Mouse (Mus musculus): Measurements from ENCODE around the gene Sbpl. TPM values are rescaled to one million over a fixed set of nuclear protein-coding genes. Genes with fewer than 3 reads are reported as not detected.

The Sbpl gene
- polyA plus RNA-seq, 1 experiment from 2014 or later = not detected

DNA sequence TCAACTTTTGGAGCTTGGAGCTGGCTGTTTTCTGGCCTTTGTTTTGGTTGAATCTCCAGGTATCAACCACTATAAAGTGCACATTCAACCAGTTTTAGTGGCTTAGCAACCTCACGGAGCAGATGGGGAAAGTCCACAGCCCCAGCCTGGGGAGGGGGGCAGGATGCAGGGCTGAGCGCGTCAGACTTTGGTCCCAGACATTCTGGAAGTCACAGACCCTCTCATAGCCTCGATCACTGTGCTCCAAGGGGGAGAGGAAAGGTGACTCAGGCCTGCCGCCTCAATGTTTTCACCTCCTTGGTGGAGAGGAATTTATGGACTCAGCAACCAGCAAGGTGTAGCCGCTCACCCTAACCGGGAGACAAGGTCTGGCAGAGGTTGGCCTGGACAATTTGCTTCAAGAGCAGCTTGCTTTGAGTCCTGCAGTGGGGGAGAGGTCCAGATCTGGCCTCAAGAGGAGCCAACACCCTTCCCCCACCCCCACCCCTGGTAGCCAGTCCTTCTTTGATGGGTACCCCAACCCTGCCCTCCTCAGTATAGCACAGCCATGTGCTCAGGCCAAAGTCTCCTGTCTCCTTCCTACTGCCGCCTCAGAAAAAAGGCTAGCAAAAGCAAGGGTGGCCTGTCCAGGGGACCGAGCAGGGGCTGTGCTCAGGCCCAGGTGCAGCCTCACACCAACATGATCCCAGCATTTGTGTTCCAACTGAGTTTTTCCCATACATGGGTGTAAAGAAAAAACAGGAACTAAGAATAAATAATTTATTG lies 37.9 kb upstream of the Sbpl start:
- H3K36me3 ChIP-seq (ENCODE audit: control insufficient read depth, insufficient read depth, low read length) = no peaks in the 10 kb centered on the region
- no peak overlapping the region for H3K27ac ChIP-seq (replicated peaks; ENCODE audit: low read depth, low read length)
- no peak overlapping the region for H3K4me3 ChIP-seq (ENCODE audit: low read depth, low read length)
- ATAC-seq (ENCODE audit: insufficient number of reproducible peaks, low FRiP score, low TSS enrichment, low read depth) = peak; percentile 40; the same call in 1 of the 2 replicates
- peak overlapping the region; percentile 40; the same call in 1 of the 2 replicates for H3K9ac ChIP-seq (ENCODE audit: low read length)
- H3K9me3 ChIP-seq (ENCODE audit: control insufficient read depth, low read length) = no peaks in the 10 kb centered on the region
- peaks cover 5% of the 10 kb centered on the region; the same call in 1 of the 2 replicates for H3K4me1 ChIP-seq (ENCODE audit: control insufficient read depth, insufficient read depth, low read length)
- WGBS = 58% methylated on average over 9 of the region's 9 CpGs
- H3K4me2 ChIP-seq (ENCODE audit: low read depth, severe bottlenecking) = peak overlapping the region; percentile 41; the same call in 1 of the 2 replicates
- no peak for DNase-seq (ENCODE audit: low spot score)
- H3K27me3 ChIP-seq (ENCODE audit: control insufficient read depth, insufficient read depth, low read length) = no peaks in the 10 kb centered on the region; the same call in 1 of the 2 replicates

DNA sequence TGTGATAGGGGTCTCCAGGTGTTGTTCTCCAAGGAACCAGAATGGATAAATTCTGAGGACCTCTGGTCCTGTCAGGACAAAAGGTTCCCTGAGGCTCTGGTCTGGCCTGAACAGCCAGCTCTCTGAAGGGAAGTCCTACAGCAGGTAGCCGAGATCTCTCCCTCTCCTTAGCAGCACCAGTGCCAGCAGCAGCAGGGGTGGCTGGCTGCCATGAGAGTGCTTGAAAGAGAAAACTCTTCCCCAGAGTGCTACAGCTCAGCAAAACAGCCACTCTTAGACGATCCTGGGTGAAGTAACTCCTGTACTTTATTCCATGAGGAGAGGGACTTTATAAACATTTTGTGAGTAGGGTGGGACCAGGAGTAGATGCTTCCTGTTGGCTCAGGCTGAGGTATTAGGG lies 34.7 kb upstream of the Sbpl start:
- ATAC-seq (ENCODE audit: insufficient number of reproducible peaks, low FRiP score, low TSS enrichment, low read depth) (no peak), DNase-seq (ENCODE audit: low spot score) (no peak)
- H3K9me3 ChIP-seq (ENCODE audit: control insufficient read depth, low read length) = no peaks in the 10 kb centered on the region
- H3K27ac ChIP-seq (replicated peaks; ENCODE audit: low read depth, low read length) = no peak overlapping the region
- peaks cover 5% of the 10 kb centered on the region; the same call in 1 of the 2 replicates for H3K4me1 ChIP-seq (ENCODE audit: control insufficient read depth, insufficient read depth, low read length)
- H3K9ac ChIP-seq (ENCODE audit: low read length) = no peak overlapping the region
- H3K36me3 ChIP-seq (ENCODE audit: control insufficient read depth, insufficient read depth, low read length) = no peaks in the 10 kb centered on the region
- 30% methylated on average over 2 of the region's 2 CpGs for WGBS
- H3K27me3 ChIP-seq (ENCODE audit: control insufficient read depth, insufficient read depth, low read length) = no peaks in the 10 kb centered on the region; the same call in 1 of the 2 replicates
- no peak overlapping the region for H3K4me3 ChIP-seq (ENCODE audit: low read depth, low read length)
- H3K4me2 ChIP-seq (ENCODE audit: low read depth, severe bottlenecking) = no peak overlapping the region

GRCm38 (mm10) chr17:23984989-23985388 lies 29.9 kb upstream of the Sbpl start:
- H3K4me3 ChIP-seq (ENCODE audit: low read depth, low read length) = no peak overlapping the region
- H3K9ac ChIP-seq (ENCODE audit: low read length) = no peak overlapping the region
- H3K27ac ChIP-seq (replicated peaks; ENCODE audit: low read depth, low read length) = no peak overlapping the region
- no peaks in the 10 kb centered on the region for H3K36me3 ChIP-seq (ENCODE audit: control insufficient read depth, insufficient read depth, low read length)
- H3K4me1 ChIP-seq (ENCODE audit: control insufficient read depth, insufficient read depth, low read length) = no peaks in the 10 kb centered on the region
- DNase-seq (ENCODE audit: low spot score) (no peak), ATAC-seq (ENCODE audit: insufficient number of reproducible peaks, low FRiP score, low TSS enrichment, low read depth) (no peak)
- no peak overlapping the region for H3K4me2 ChIP-seq (ENCODE audit: low read depth, severe bottlenecking)
- no peaks in the 10 kb centered on the region for H3K27me3 ChIP-seq (ENCODE audit: control insufficient read depth, insufficient read depth, low read length)
- no peaks in the 10 kb centered on the region for H3K9me3 ChIP-seq (ENCODE audit: control insufficient read depth, low read length)
- WGBS = 88% methylated on average over 1 of the region's 1 CpGs

DNA sequence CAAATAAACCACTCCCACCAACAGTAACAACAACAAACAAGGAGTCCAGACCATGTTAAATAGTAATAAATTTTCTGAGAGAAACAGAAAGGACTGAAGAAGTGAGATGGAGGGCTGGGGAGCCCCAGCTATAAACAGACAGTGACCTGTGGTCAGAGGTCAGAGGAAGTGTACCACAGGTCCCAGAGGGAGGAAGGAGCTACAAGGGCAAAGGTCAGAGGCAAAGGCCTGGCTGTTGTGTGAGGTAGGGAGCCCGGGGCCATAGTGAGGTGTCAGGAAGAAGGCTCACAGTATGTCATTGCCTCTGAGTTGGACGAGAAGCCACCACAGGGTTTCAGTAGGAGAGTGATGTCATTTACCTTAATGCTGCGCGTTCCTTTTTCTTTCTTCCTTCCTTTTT lies 27.8 kb upstream of the Sbpl start:
- no peak overlapping the region for H3K4me2 ChIP-seq (ENCODE audit: low read depth, severe bottlenecking)
- H3K27me3 ChIP-seq (ENCODE audit: control insufficient read depth, insufficient read depth, low read length) = no peaks in the 10 kb centered on the region
- no peak overlapping the region for H3K9ac ChIP-seq (ENCODE audit: low read length)
- ATAC-seq (ENCODE audit: insufficient number of reproducible peaks, low FRiP score, low TSS enrichment, low read depth) (no peak), DNase-seq (ENCODE audit: low spot score) (no peak)
- H3K36me3 ChIP-seq (ENCODE audit: control insufficient read depth, insufficient read depth, low read length) = no peaks in the 10 kb centered on the region
- H3K27ac ChIP-seq (replicated peaks; ENCODE audit: low read depth, low read length) = no peak overlapping the region
- no peak overlapping the region for H3K4me3 ChIP-seq (ENCODE audit: low read depth, low read length)
- H3K4me1 ChIP-seq (ENCODE audit: control insufficient read depth, insufficient read depth, low read length) = no peaks in the 10 kb centered on the region
- H3K9me3 ChIP-seq (ENCODE audit: control insufficient read depth, low read length) = no peaks in the 10 kb centered on the region
- WGBS = 50% methylated on average over 4 of the region's 4 CpGs

DNA sequence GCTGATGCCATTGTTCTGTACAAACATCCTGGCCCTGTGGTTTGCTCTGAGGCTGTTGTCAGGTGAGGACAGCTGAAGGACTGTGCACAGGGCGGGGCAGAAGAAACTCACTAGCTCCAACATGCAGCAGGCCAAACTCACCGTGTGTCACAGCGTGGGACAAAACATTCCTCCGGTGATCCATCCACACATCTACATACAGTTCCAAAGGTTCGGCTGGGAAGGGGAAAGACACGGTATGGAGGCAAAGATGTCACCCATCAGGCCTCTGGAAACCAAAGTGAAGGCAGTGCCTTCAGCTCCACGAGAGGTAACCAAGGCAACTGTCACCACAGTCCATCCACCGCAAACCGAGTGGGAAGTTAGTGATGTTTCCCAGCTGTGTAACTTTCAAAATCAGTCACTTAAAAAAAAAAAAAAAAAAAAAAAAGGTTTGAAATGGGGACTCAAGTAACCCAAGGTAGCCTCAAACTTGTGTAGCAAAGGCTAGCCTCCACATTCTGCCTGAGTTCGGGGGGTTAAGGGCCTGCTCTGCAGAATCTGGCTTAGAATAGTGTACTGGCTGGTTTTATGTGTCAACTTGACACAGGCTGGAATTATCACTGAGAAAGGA lies 25.3 kb upstream of the Sbpl start, which contains the start of gene Prss30:
TSS of gene Prss30 (minus strand) at position 270 of the 613 bp plus-strand sequence.
- DNase-seq (ENCODE audit: low spot score) (no peak), ATAC-seq (ENCODE audit: insufficient number of reproducible peaks, low FRiP score, low TSS enrichment, low read depth) (no peak)
- no peaks in the 10 kb centered on the region for H3K4me1 ChIP-seq (ENCODE audit: control insufficient read depth, insufficient read depth, low read length)
- H3K4me3 ChIP-seq (ENCODE audit: low read depth, low read length) = no peak within 1 kb of the TSS
- no peaks in the 10 kb centered on the region for H3K27me3 ChIP-seq (ENCODE audit: control insufficient read depth, insufficient read depth, low read length)
- no peak within 1 kb of the TSS for H3K4me2 ChIP-seq (ENCODE audit: low read depth, severe bottlenecking)
- 88% methylated on average over 10 of the region's 10 CpGs for WGBS
- no peaks in the 10 kb centered on the region for H3K36me3 ChIP-seq (ENCODE audit: control insufficient read depth, insufficient read depth, low read length)
- H3K9ac ChIP-seq (ENCODE audit: low read length) = no peak within 1 kb of the TSS
- H3K9me3 ChIP-seq (ENCODE audit: control insufficient read depth, low read length) = no peaks in the 10 kb centered on the region
- H3K27ac ChIP-seq (replicated peaks; ENCODE audit: low read depth, low read length) = no peak within 1 kb of the TSS

GRCm38 (mm10) chr17:23979471-23979870 lies 24.4 kb upstream of the Sbpl start:
- WGBS = 57% methylated on average over 3 of the region's 3 CpGs
- Histone ChIP-seq H3K36me3 (ENCODE audit: control insufficient read depth, insufficient read depth, low read length) (no peaks in the 10 kb centered on the region), H3K4me3 (ENCODE audit: low read depth, low read length) (no peak overlapping the region), H3K4me1 (ENCODE audit: control insufficient read depth, insufficient read depth, low read length) (no peaks in the 10 kb centered on the region), H3K4me2 (ENCODE audit: low read depth, severe bottlenecking) (no peak overlapping the region), H3K27ac (replicated peaks; ENCODE audit: low read depth, low read length) (no peak overlapping the region), H3K9ac (ENCODE audit: low read length) (no peak overlapping the region), H3K27me3 (ENCODE audit: control insufficient read depth, insufficient read depth, low read length) (no peaks in the 10 kb centered on the region), H3K9me3 (ENCODE audit: control insufficient read depth, low read length) (no peaks in the 10 kb centered on the region)
- ATAC-seq (ENCODE audit: insufficient number of reproducible peaks, low FRiP score, low TSS enrichment, low read depth) = no peak
- DNase-seq (ENCODE audit: low spot score) = no peak

GRCm38 (mm10) chr17:23976665-23977064 lies 21.6 kb upstream of the Sbpl start:
- Histone ChIP-seq H3K4me3 (ENCODE audit: low read depth, low read length) (no peak overlapping the region), H3K36me3 (ENCODE audit: control insufficient read depth, insufficient read depth, low read length) (no peaks in the 10 kb centered on the region), H3K27me3 (ENCODE audit: control insufficient read depth, insufficient read depth, low read length) (no peaks in the 10 kb centered on the region), H3K27ac (replicated peaks; ENCODE audit: low read depth, low read length) (no peak overlapping the region), H3K4me1 (ENCODE audit: control insufficient read depth, insufficient read depth, low read length) (no peaks in the 10 kb centered on the region), H3K9me3 (ENCODE audit: control insufficient read depth, low read length) (no peaks in the 10 kb centered on the region), H3K9ac (ENCODE audit: low read length) (no peak overlapping the region), H3K4me2 (ENCODE audit: low read depth, severe bottlenecking) (no peak overlapping the region)
- DNase-seq (ENCODE audit: low spot score) (no peak), ATAC-seq (ENCODE audit: insufficient number of reproducible peaks, low FRiP score, low TSS enrichment, low read depth) (no peak)
- WGBS = 85% methylated on average over 4 of the region's 4 CpGs

DNA sequence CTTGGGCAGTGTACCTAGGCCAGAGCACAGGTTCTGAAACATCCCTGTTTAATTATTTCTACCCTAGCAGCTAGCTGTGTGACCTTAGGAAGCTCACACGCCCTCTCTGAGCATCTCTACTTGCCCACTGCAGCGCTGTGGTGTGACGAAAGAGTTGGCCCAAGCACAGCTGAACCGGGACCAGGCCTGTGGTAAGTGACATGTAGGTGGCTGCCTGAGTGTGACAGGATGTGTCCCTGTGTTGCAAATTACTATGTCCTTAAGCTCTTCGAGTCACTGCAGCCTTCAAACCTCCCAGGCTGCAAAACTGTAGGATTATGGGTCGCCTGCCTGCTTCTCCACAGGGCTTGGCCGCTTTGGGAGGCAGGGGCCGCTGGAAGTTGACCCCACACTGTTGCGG lies 16.2 kb upstream of the Sbpl start:
- ATAC-seq (ENCODE audit: insufficient number of reproducible peaks, low FRiP score, low TSS enrichment, low read depth) = no peak

More for the DNA sequence above, 16.2 kb upstream of the Sbpl start:
- WGBS = 85% methylated on average over 9 of the region's 9 CpGs
- H3K36me3 ChIP-seq (ENCODE audit: control insufficient read depth, insufficient read depth, low read length) = no peaks in the 10 kb centered on the region
- no peaks in the 10 kb centered on the region for H3K9me3 ChIP-seq (ENCODE audit: control insufficient read depth, low read length)
- no peak overlapping the region for H3K9ac ChIP-seq (ENCODE audit: low read length)
- no peak overlapping the region for H3K4me3 ChIP-seq (ENCODE audit: low read depth, low read length)
- H3K4me1 ChIP-seq (ENCODE audit: control insufficient read depth, insufficient read depth, low read length) = no peaks in the 10 kb centered on the region
- H3K4me2 ChIP-seq (ENCODE audit: low read depth, severe bottlenecking) = no peak overlapping the region
- H3K27ac ChIP-seq (replicated peaks; ENCODE audit: low read depth, low read length) = no peak overlapping the region
- DNase-seq (ENCODE audit: low spot score) = no peak
- no peaks in the 10 kb centered on the region for H3K27me3 ChIP-seq (ENCODE audit: control insufficient read depth, insufficient read depth, low read length)
